In genomic region chr2:113216105-113216745, GRCm38 (mm10) we compare ENCODE assay signal across 9 mouse cellular contexts. TPM values are rescaled to one million over a fixed set of nuclear protein-coding genes. Genes with fewer than 3 reads are reported as not detected.
DNase-seq lines count a peak whose midpoint lies in the region; ATAC-seq lines count a peak whose summit lies in the region.
"Had no signal": no experiment of that assay in that cellular context is flagged by ENCODE, and none has a peak within 500 bp of the region (broad histone marks: within the 10 kb centered on the region; RNA-seq: fewer than 3 reads in every experiment).

No protein-coding gene starts in this region.

- peak overlapping the region; percentile 32; the same call in 1 of the 2 replicates for H3K27ac ChIP-seq in heart, embryonic 13.5 days (replicated peaks)
- no peak overlapping the region for H3K27ac ChIP-seq in forebrain, embryonic 13.5 days
- no peak overlapping the region for H3K27ac ChIP-seq in limb, embryonic 15.5 days
- H3K27ac ChIP-seq in stomach, embryonic 16.5 days (ENCODE audit: low read length) = 0 out of 2 replicates have a peak overlapping the region, but pooled peaks have one; percentile 33

- no peak for DNase-seq in heart, adult 9 months (ENCODE audit: low spot score in 2 of 2)
- DNase-seq in R1 (ENCODE audit: low read depth, low spot score) = peak; percentile 38
- DNase-seq in thymus, adult 18-20 months = no peak
- DNase-seq in layer of hippocampus, adult 9-10 months (ENCODE audit: low spot score) = no peak

- ATAC-seq in heart, embryonic 13.5 days (ENCODE audit: extremely low read depth, insufficient number of reproducible peaks, low FRiP score, low TSS enrichment) = no peak
- ATAC-seq in forebrain, embryonic 13.5 days = peak; percentile 3; the same call in 1 of the 2 replicates
- ATAC-seq in limb, embryonic 15.5 days (ENCODE audit: insufficient number of reproducible peaks, low FRiP score, low TSS enrichment, low read depth) = no peak
- no peak for ATAC-seq in stomach, embryonic 16.5 days (ENCODE audit: insufficient read depth, low FRiP score)

- no peaks in the 10 kb centered on the region for H3K36me3 ChIP-seq in heart, embryonic 13.5 days
- no peaks in the 10 kb centered on the region for H3K36me3 ChIP-seq in forebrain, embryonic 13.5 days (ENCODE audit: poor library complexity, severe bottlenecking)
- H3K36me3 ChIP-seq in limb, embryonic 15.5 days = no peaks in the 10 kb centered on the region
- H3K36me3 ChIP-seq in stomach, embryonic 16.5 days (ENCODE audit: control insufficient read depth, insufficient read depth, low read length) = no peaks in the 10 kb centered on the region

- 5% methylated on average over 23 of the region's 23 CpGs for WGBS in heart, embryonic 13.5 days
- 5% methylated on average over 23 of the region's 23 CpGs for WGBS in forebrain, embryonic 13.5 days
- 4% methylated on average over 23 of the region's 23 CpGs for WGBS in limb, embryonic 15.5 days
- WGBS in stomach, embryonic 16.5 days = 3% methylated on average over 23 of the region's 23 CpGs

- H3K9me3 ChIP-seq in heart, embryonic 13.5 days = no peaks in the 10 kb centered on the region
- no peaks in the 10 kb centered on the region; the same call in 1 of the 2 replicates for H3K9me3 ChIP-seq in forebrain, embryonic 13.5 days (replicated peaks)
- H3K9me3 ChIP-seq in limb, embryonic 15.5 days = no peaks in the 10 kb centered on the region
- H3K9me3 ChIP-seq in stomach, embryonic 16.5 days (replicated peaks; ENCODE audit: control insufficient read depth, low read length) = no peaks in the 10 kb centered on the region

- peak overlapping the region; percentile 69 for H3K4me3 ChIP-seq in heart, embryonic 13.5 days
- peak overlapping the region; percentile 60 for H3K4me3 ChIP-seq in forebrain, embryonic 13.5 days
- peak overlapping the region; percentile 49 for H3K4me3 ChIP-seq in limb, embryonic 15.5 days
- H3K4me3 ChIP-seq in stomach, embryonic 16.5 days (replicated peaks; ENCODE audit: low read length) = peak overlapping the region; percentile 57
- H3K4me3 ChIP-seq: erythroblast, embryonic 14.5 days had no signal

- H3K27me3 ChIP-seq in heart, embryonic 13.5 days (replicated peaks) = peaks cover 58% of the 10 kb centered on the region
- H3K27me3 ChIP-seq in forebrain, embryonic 13.5 days = peaks cover 28% of the 10 kb centered on the region
- peaks cover 52% of the 10 kb centered on the region for H3K27me3 ChIP-seq in limb, embryonic 15.5 days
- H3K27me3 ChIP-seq in stomach, embryonic 16.5 days (ENCODE audit: control insufficient read depth, insufficient read depth, low read length) = peaks cover 18% of the 10 kb centered on the region; the same call in 1 of the 2 replicates

- H3K4me1 ChIP-seq in heart, embryonic 13.5 days = 0 out of 2 replicates have a peak, but pooled peaks cover 4% of the 10 kb centered on the region
- peaks cover 6% of the 10 kb centered on the region; the same call in 1 of the 2 replicates for H3K4me1 ChIP-seq in forebrain, embryonic 13.5 days
- peaks cover 10% of the 10 kb centered on the region for H3K4me1 ChIP-seq in limb, embryonic 15.5 days
- H3K4me1 ChIP-seq in stomach, embryonic 16.5 days (ENCODE audit: control insufficient read depth, insufficient read depth, low read length) = no peaks in the 10 kb centered on the region

- H3K4me2 ChIP-seq in heart, embryonic 13.5 days = peak overlapping the region; percentile 90
- H3K4me2 ChIP-seq in forebrain, embryonic 13.5 days = peak overlapping the region; percentile 89
- H3K4me2 ChIP-seq in limb, embryonic 15.5 days = peak overlapping the region; percentile 91
- peak overlapping the region; percentile 75 for H3K4me2 ChIP-seq in stomach, embryonic 16.5 days (ENCODE audit: low read depth, low read length)

- peak overlapping the region; percentile 82 for H3K9ac ChIP-seq in heart, embryonic 13.5 days
- H3K9ac ChIP-seq in forebrain, embryonic 13.5 days = peak overlapping the region; percentile 73
- no peak overlapping the region for H3K9ac ChIP-seq in limb, embryonic 15.5 days
- peak overlapping the region; percentile 69 for H3K9ac ChIP-seq in stomach, embryonic 16.5 days (ENCODE audit: low read length)

RNA-seq across cellular contexts. Expression of gene Ryr3, which starts 0.7 kb away (rescaled TPM):
- 3.5 and 3.7 TPM in 2 replicates for polyA plus RNA-seq in heart, embryonic 13.5 days (2015; fragmentation: Nextera tagmentation; extraction: Ambion mirVana)
- 1.1 and 1.3 TPM in 2 replicates for polyA plus RNA-seq in forebrain, embryonic 13.5 days (2015; fragmentation: Nextera tagmentation; extraction: Ambion mirVana)
- polyA plus RNA-seq in limb, embryonic 15.5 days (2015; fragmentation: Nextera tagmentation; extraction: Ambion mirVana) = 0.68 and 1.4 TPM in 2 replicates
- 3.9 and 5.8 TPM in 2 replicates for polyA plus RNA-seq in stomach, embryonic 16.5 days (2015; fragmentation: Nextera tagmentation; extraction: Ambion mirVana)
- polyA plus RNA-seq: erythroblast, embryonic 14.5 days had no signal

Comparison
In these comparisons a context has a peak if more than half of its experiments do, and no peak if none do; other contexts are left out.
1. H3K27ac ChIP-seq: peak in heart, embryonic 13.5 days (single experiment) and stomach, embryonic 16.5 days (single experiment); none in forebrain, embryonic 13.5 days (single experiment) and limb, embryonic 15.5 days (single experiment).
2. Peak in every context shown above with its lines, with median percentiles within 50 percentile points of each other: H3K4me2 ChIP-seq and H3K4me3 ChIP-seq.